Mouse (Mus musculus): Measurements from ENCODE around the gene Klk12.

GRCm38 (mm10) chr7:43796355-43796754 is 27.7 kb downstream of the Klk12 start:
- TF ChIP-seq CTCF (IDR thresholded peaks at IDR 0.05; ENCODE audit: extremely low read depth, insufficient read length, insufficient replicate concordance, low read depth, low read length) (no peak), POLR2A (IDR thresholded peaks at IDR 0.05; ENCODE audit: low read depth, low read length) (no peak)
